Mouse (Mus musculus) MEL (cell line): ENCODE data around the gene Th. TPM values are rescaled to one million over a fixed set of nuclear protein-coding genes. Genes with fewer than 3 reads are reported as not detected.

ENCODE experiments used
- DNase-seq: peaks from one replicate; pipeline ENCODE4 v3.0.0; 2011; ENCODE audit warnings: low read depth, low spot score
- H3K27ac ChIP-seq: 2 replicates; pipeline ENCODE4 v1.5.1; 2012; ENCODE audit warnings: low read depth, mild to moderate bottlenecking, control low read depth, low read length, moderate library complexity; ENCODE audit not compliant: control insufficient read depth
- H3K27me3 ChIP-seq, 2 experiments: fragments of 150-350 bp in 1 of 2; sonication (generic) in 1 of 2; 2 replicates each; pipeline ENCODE4 v1.6.1; 2012; ENCODE audit warnings: low read length in 2 of 2, mild to moderate bottlenecking in 2 of 2, improper control_type of control experiment in 1 of 2, moderate library complexity in 1 of 2; ENCODE audit not compliant: insufficient read depth in 2 of 2, control insufficient read depth in 1 of 2
- H3K36me3 ChIP-seq, 2 experiments: 2 replicates each; pipeline ENCODE4 v1.6.1; 2012 to 2014; ENCODE audit warnings: low read length in 2 of 2, improper control_type of control experiment in 1 of 2, inconsistent platforms in 1 of 2, mild to moderate bottlenecking in 1 of 2; ENCODE audit not compliant: insufficient read depth in 2 of 2, control insufficient read depth in 1 of 2
- H3K4me1 ChIP-seq, 2 experiments: fragments of 150-350 bp in 1 of 2; sonication (generic) in 1 of 2; 2 replicates each; pipeline ENCODE4 v1.6.1; 2012; ENCODE audit warnings: low read length in 2 of 2, improper control_type of control experiment in 1 of 2, mild to moderate bottlenecking in 1 of 2; ENCODE audit not compliant: insufficient read depth in 2 of 2, control insufficient read depth in 1 of 2
- H3K4me3 ChIP-seq, 2 experiments: fragments of 150-350 bp in 1 of 2; sonication (generic) in 1 of 2; 2 replicates each; pipeline ENCODE4 v1.5.1; 2012; ENCODE audit warnings: low read depth in 2 of 2, low read length in 2 of 2, mild to moderate bottlenecking in 2 of 2, moderate library complexity in 2 of 2, control low read depth in 1 of 2, improper control_type of control experiment in 1 of 2; ENCODE audit not compliant: control insufficient read depth in 1 of 2, insufficient read depth in 1 of 2
- H3K79me2 ChIP-seq: 2 replicates; pipeline ENCODE4 v1.6.1; 2012; ENCODE audit warnings: mild to moderate bottlenecking, low read length, moderate library complexity; ENCODE audit not compliant: control insufficient read depth, poor library complexity, insufficient read depth
- H3K9ac ChIP-seq: 2 replicates; pipeline ENCODE4 v1.6.1; 2012; ENCODE audit warnings: low read depth, mild to moderate bottlenecking, control low read depth, low read length, moderate library complexity; ENCODE audit not compliant: control insufficient read depth, poor library complexity, severe bottlenecking
- H3K9me3 ChIP-seq: fragments of 150-350 bp; sonication (generic); replicated peaks from 2 replicates; pipeline ENCODE4 v1.6.1; 2012; ENCODE audit warnings: mild to moderate bottlenecking, low read length, improper control_type of control experiment, moderate library complexity; ENCODE audit not compliant: insufficient read depth
- CHD1 ChIP-seq: IDR thresholded peaks from 2 replicates; pipeline ENCODE4 v1.6.1; 2012; ENCODE audit warnings: low read depth, mild to moderate bottlenecking, inconsistent platforms, low read length, improper control_type of control experiment
- CHD2 ChIP-seq: IDR thresholded peaks from 2 replicates; pipeline ENCODE4 v1.6.1; 2011; ENCODE audit warnings: low read length, improper control_type of control experiment
- CTCF ChIP-seq, 3 experiments: IDR thresholded peaks in 2 of 3; conservative IDR thresholded peaks in 1 of 3; 2 replicates each; pipeline ENCODE4 v1.5.1; 2011 to 2012; ENCODE audit warnings: low read length in 3 of 3, low read depth in 2 of 3, mild to moderate bottlenecking in 2 of 3, improper control_type of control experiment in 1 of 3, inconsistent platforms in 1 of 3, mixed read lengths in 1 of 3, moderate library complexity in 1 of 3; ENCODE audit not compliant: control insufficient read depth in 1 of 3, insufficient read depth in 1 of 3, poor library complexity in 1 of 3, severe bottlenecking in 1 of 3
- E2F4 ChIP-seq: IDR thresholded peaks from 2 replicates; pipeline ENCODE4 v1.6.1; 2011; ENCODE audit warnings: low read depth, low read length, improper control_type of control experiment, borderline replicate concordance
- ELF1 ChIP-seq: IDR thresholded peaks from 2 replicates; pipeline ENCODE4 v1.6.1; 2014; ENCODE audit warnings: low read depth, mild to moderate bottlenecking, inconsistent platforms, low read length, improper control_type of control experiment, moderate library complexity
- GATA1 ChIP-seq: IDR thresholded peaks from 2 replicates; pipeline ENCODE4 v1.6.1; 2011; ENCODE audit warnings: low read depth, low read length, improper control_type of control experiment
- HCFC1 ChIP-seq: IDR thresholded peaks from 2 replicates; pipeline ENCODE4 v1.6.1; 2012; ENCODE audit warnings: low read depth, mild to moderate bottlenecking, inconsistent platforms, low read length, improper control_type of control experiment, moderate library complexity
- JUND ChIP-seq: IDR thresholded peaks from 2 replicates; pipeline ENCODE4 v1.6.1; 2011; ENCODE audit warnings: low read depth, mild to moderate bottlenecking, improper control_type of control experiment, low read length
- KAT2A ChIP-seq: conservative IDR thresholded peaks from 2 replicates; pipeline ENCODE4 v1.6.1; 2012; ENCODE audit warnings: low read depth, low read length, improper control_type of control experiment, inconsistent platforms
- MAX ChIP-seq: IDR thresholded peaks from 2 replicates; pipeline ENCODE4 v1.6.1; 2011; ENCODE audit warnings: low read length, improper control_type of control experiment
- MAZ ChIP-seq: IDR thresholded peaks from 2 replicates; pipeline ENCODE4 v1.6.1; 2012; ENCODE audit warnings: low read depth, mild to moderate bottlenecking, inconsistent platforms, low read length, improper control_type of control experiment
- MEF2A ChIP-seq: IDR thresholded peaks from 2 replicates; pipeline ENCODE4 v1.6.1; 2014; ENCODE audit warnings: low read depth, mild to moderate bottlenecking, inconsistent platforms, low read length, improper control_type of control experiment; ENCODE audit not compliant: poor library complexity, insufficient replicate concordance, severe bottlenecking; ENCODE audit errors: extremely low read depth
- MYB ChIP-seq: IDR thresholded peaks from 2 replicates; pipeline ENCODE4 v1.6.1; 2011; ENCODE audit warnings: mild to moderate bottlenecking, low read depth, low read length, improper control_type of control experiment
- NRF1 ChIP-seq: IDR thresholded peaks from 2 replicates; pipeline ENCODE4 v1.6.1; 2014; ENCODE audit warnings: low read depth, mild to moderate bottlenecking, inconsistent platforms, low read length, improper control_type of control experiment, moderate library complexity; ENCODE audit not compliant: poor library complexity, insufficient read depth, severe bottlenecking
- POLR2AphosphoS2 ChIP-seq: IDR thresholded peaks from 2 replicates; pipeline ENCODE4 v1.6.1; 2011; ENCODE audit warnings: low read length, improper control_type of control experiment
- POLR2AphosphoS5 ChIP-seq: IDR thresholded peaks from 2 replicates; pipeline ENCODE4 v1.6.1; 2012; ENCODE audit warnings: low read depth, borderline replicate concordance, mild to moderate bottlenecking, inconsistent platforms, low read length, moderate library complexity, mixed read lengths
- RAD21 ChIP-seq: IDR thresholded peaks from 2 replicates; pipeline ENCODE4 v1.6.1; 2011; ENCODE audit warnings: mild to moderate bottlenecking, low read depth, low read length, improper control_type of control experiment
- RCOR1 ChIP-seq: IDR thresholded peaks from 2 replicates; pipeline ENCODE4 v1.6.1; 2012; ENCODE audit warnings: low read depth, mild to moderate bottlenecking, inconsistent platforms, low read length, improper control_type of control experiment
- SIN3A ChIP-seq: IDR thresholded peaks from 2 replicates; pipeline ENCODE4 v1.6.1; 2012; ENCODE audit warnings: low read length, improper control_type of control experiment, inconsistent platforms
- SMC3 ChIP-seq: IDR thresholded peaks from 2 replicates; pipeline ENCODE4 v1.6.1; 2011; ENCODE audit warnings: low read depth, low read length, improper control_type of control experiment
- TAL1 ChIP-seq: IDR thresholded peaks from 2 replicates; pipeline ENCODE4 v1.6.1; 2012; ENCODE audit warnings: mild to moderate bottlenecking, inconsistent platforms, low read length, moderate library complexity, mixed read lengths
- TBP ChIP-seq: IDR thresholded peaks from 2 replicates; pipeline ENCODE4 v1.8.0; 2011; ENCODE audit warnings: low read depth, low read length, improper control_type of control experiment
- TCF12 ChIP-seq: IDR thresholded peaks from 2 replicates; pipeline ENCODE4 v1.6.1; 2014; ENCODE audit warnings: low read depth, mild to moderate bottlenecking, inconsistent platforms, low read length, improper control_type of control experiment, moderate library complexity
- UBTF ChIP-seq: IDR thresholded peaks from 2 replicates; pipeline ENCODE4 v1.6.1; 2012; ENCODE audit warnings: low read depth, mild to moderate bottlenecking, inconsistent platforms, low read length, improper control_type of control experiment, moderate library complexity, borderline replicate concordance; ENCODE audit not compliant: insufficient read depth
- USF1 ChIP-seq: IDR thresholded peaks from 2 replicates; pipeline ENCODE4 v1.6.1; 2014; ENCODE audit warnings: low read depth, mild to moderate bottlenecking, inconsistent platforms, low read length, improper control_type of control experiment, moderate library complexity
- USF2 ChIP-seq, 2 experiments: IDR thresholded peaks; 2 replicates each; pipeline ENCODE4 v1.6.1; 2011 to 2012; ENCODE audit warnings: improper control_type of control experiment in 2 of 2, low read length in 2 of 2, borderline replicate concordance in 1 of 2, inconsistent platforms in 1 of 2, low read depth in 1 of 2, mild to moderate bottlenecking in 1 of 2; ENCODE audit not compliant: insufficient read depth in 1 of 2
- ZC3H11A ChIP-seq: IDR thresholded peaks from 2 replicates; pipeline ENCODE4 v1.6.1; 2012; ENCODE audit warnings: low read depth, mild to moderate bottlenecking, inconsistent platforms, low read length, improper control_type of control experiment
- ZKSCAN1 ChIP-seq: IDR thresholded peaks from 2 replicates; pipeline ENCODE4 v1.6.1; 2012; ENCODE audit warnings: low read depth, mild to moderate bottlenecking, inconsistent platforms, low read length, improper control_type of control experiment, moderate library complexity
- polyA plus RNA-seq, 2 experiments: library from polyadenylated mRNA; stranded (reverse) in 1 of 2; unstranded in 1 of 2; fragments of >175 nt in 1 of 2; fragments of >200 nt in 1 of 2; gene quantifications; 2 replicates each; pipeline versions ENCODE4 v1.2.1 to v1.2.4; 2012; ENCODE audit warnings: low replicate concordance in 2 of 2, low read depth in 1 of 2; ENCODE audit not compliant: insufficient read length in 2 of 2, insufficient read depth in 1 of 2, missing spikeins in 1 of 2
- total RNA-seq: library from RNA; depleted of rRNA; stranded (reverse); fragments of 300-350 nt; gene quantifications from 2 replicates; pipeline ENCODE4 v1.2.3, GENCODE M21; 2012

The Th gene
- total and polyA plus RNA-seq, 3 experiments: not detected

GRCm38 (mm10) chr7:142897471-142897870 is 33.5 kb downstream of the Th start:
- TF ChIP-seq POLR2AphosphoS2 (no peak), USF1 (no peak), RCOR1 (no peak), ELF1 (no peak), NRF1 (no peak), POLR2AphosphoS5 (no peak), MAZ (no peak), SIN3A (no peak), CHD2 (no peak), ZKSCAN1 (no peak), UBTF (no peak), CHD1 (no peak), HCFC1 (no peak), USF2 (IDR thresholded peaks at IDR 0.05; ENCODE audit: borderline replicate concordance in 1 of 2, insufficient read depth in 1 of 2, low read depth in 1 of 2, low read length in 2 of 2) (no peak), JUND (no peak), TCF12 (no peak), GATA1 (no peak), SMC3 (no peak), RAD21 (no peak)

GRCm38 (mm10) chr7:142895901-142896665 is 34.8 kb downstream of the Th start:
- H3K79me2 ChIP-seq: no peaks in the 10 kb centered on the region
- peaks cover 0 to 5% of the 10 kb centered on the region in 2 experiments; a peak in 3 of 4 replicates for H3K27me3 ChIP-seq
- H3K36me3 ChIP-seq: no peaks in the 10 kb centered on the region
- TF ChIP-seq MAZ: no peak
- no peak for TF ChIP-seq JUND
- no peak for TF ChIP-seq MYB
- TF ChIP-seq KAT2A: no peak
- no peak for TF ChIP-seq UBTF
- no peak for TF ChIP-seq USF1
- no peak for TF ChIP-seq ZC3H11A
- TF ChIP-seq TBP: no peak
- no peak for TF ChIP-seq E2F4
- TF ChIP-seq RAD21: no peak
- TF ChIP-seq CTCF (IDR thresholded peaks at IDR 0.05 in 2 of 3, conservative IDR thresholded peaks at IDR 0.05 in 1 of 3; ENCODE audit: control insufficient read depth in 1 of 3, insufficient read depth in 1 of 3, low read depth in 2 of 3, low read length in 3 of 3, poor library complexity in 1 of 3, severe bottlenecking in 1 of 3): no peak
- TF ChIP-seq MEF2A: no peak
- no peak for TF ChIP-seq TAL1
- TF ChIP-seq MAX: no peak
- no peak for TF ChIP-seq SIN3A
- TF ChIP-seq, all 39 proteins: peak for 0
- Histone ChIP-seq H3K9me3 (no peaks in the 10 kb centered on the region), H3K9ac (no peak overlapping the region), H3K4me1 (no peaks in the 10 kb centered on the region), H3K27ac (no peak overlapping the region), H3K4me3 (no peak overlapping the region)
- DNase-seq: no peak

More at GRCm38 (mm10) chr7:142897471-142897870, 33.5 kb downstream of the Th start:
- no peaks in the 10 kb centered on the region for H3K4me1 ChIP-seq
- no peaks in the 10 kb centered on the region for H3K36me3 ChIP-seq
- no peaks in the 10 kb centered on the region for H3K9me3 ChIP-seq
- no peak overlapping the region for H3K4me3 ChIP-seq
- H3K9ac ChIP-seq: no peak overlapping the region
- no peak overlapping the region for H3K27ac ChIP-seq
- H3K27me3 ChIP-seq: peaks cover 0 to 5% of the 10 kb centered on the region in 2 experiments; a peak in 3 of 4 replicates
- no peak for DNase-seq
- H3K79me2 ChIP-seq: no peaks in the 10 kb centered on the region
